Mouse (Mus musculus) kidney, adult 8-10 months (tissue): ENCODE results near the gene Erbb4.

Source experiments
- DNase-seq, 2 experiments: peaks; one replicate each; pipeline ENCODE4 v3.0.0; 2022

Erbb4 gene

GRCm38 (mm10) chr1:69023157-69023925 is 84.5 kb downstream of the Erbb4 start:
- DNase-seq = peak in 1 of 2 experiments; percentile 22

DNA sequence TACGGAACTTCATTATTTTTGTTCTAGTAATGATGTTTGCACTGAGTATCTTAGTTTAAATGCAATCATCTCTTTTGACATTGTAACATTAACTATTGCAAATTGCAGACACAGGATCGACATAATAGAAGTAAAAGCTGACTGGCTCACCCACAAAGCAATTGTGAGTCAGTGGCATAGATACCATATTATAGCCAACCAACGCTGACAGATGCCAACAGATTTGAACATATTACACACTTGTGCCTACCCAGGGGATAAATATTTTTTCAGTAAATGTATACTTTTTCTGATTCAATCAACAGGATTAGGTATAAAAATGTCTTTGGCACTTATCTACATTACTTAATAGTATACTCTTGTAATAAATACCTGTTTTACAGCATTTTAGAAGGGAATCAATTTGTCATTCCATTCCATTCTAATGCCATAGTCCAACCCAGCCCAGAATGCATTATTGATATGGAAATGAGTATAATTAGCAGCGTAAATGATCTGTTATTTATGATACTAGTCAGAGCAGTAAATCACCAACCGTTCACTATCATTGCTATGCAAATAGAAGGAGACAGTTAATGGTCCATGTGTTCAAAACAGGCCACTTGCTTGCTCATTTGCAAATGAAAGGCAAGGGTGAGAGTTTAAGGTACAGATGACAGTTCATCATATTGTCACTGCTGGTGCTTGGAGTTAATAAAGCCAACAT is 97.9 kb downstream of the Erbb4 start:
- no peak for DNase-seq

GRCm38 (mm10) chr1:69001371-69001770 is 106.5 kb downstream of the Erbb4 start:
- no peak for DNase-seq

GRCm38 (mm10) chr1:68979251-68979650 is 128.6 kb downstream of the Erbb4 start:
- no peak for DNase-seq

GRCm38 (mm10) chr1:68978571-68978970 is 129.3 kb downstream of the Erbb4 start:
- no peak for DNase-seq

- DNase-seq = peak; percentile 69 to 88
Measured at GRCm38 (mm10) chr1:68973355-68974127, 134.3 kb downstream of the Erbb4 start.

- DNase-seq = no peak
Measured at GRCm38 (mm10) chr1:68964127-68964526, 143.7 kb downstream of the Erbb4 start.

- no peak for DNase-seq
Measured at GRCm38 (mm10) chr1:68961365-68962116, 146.3 kb downstream of the Erbb4 start.

DNA sequence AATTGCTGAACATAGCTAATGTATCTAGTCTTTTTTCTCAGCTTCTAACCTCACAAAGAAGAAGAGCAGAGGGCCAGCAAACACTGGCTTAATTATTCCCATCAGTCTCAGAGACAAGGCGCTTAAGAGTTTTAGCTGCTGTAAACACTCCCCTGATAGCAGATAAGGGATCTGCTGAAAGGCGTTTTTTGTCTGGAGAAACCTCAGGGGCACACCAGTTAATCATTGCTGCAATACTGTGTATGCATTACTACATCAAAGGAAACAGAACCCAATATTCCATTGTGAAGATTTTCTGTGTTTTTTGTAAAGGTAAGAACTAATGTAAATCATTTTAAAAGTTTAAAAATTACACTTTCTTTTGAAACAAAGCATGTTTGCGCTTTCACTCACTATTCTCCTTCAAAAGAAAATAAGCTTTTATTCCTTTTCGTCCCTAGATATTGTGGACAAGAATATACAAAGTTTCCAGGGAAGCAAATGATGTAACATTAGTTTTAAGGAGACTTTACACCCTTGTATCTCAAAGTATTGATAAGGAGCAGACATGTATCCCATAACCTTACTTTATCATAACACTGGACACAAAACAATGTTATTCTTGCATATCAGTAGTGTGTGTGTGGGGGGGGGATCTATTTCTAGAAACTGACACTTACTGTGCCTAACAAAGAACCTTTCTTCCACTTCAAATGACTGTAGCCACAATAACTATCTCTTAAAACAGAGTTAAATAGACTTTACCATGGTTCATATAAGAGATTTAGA is 150.9 kb downstream of the Erbb4 start:
- no peak for DNase-seq

GRCm38 (mm10) chr1:68955482-68955881 is 152.4 kb downstream of the Erbb4 start:
- DNase-seq = no peak

GRCm38 (mm10) chr1:68943141-68943540 is 164.7 kb downstream of the Erbb4 start:
- no peak for DNase-seq

DNA sequence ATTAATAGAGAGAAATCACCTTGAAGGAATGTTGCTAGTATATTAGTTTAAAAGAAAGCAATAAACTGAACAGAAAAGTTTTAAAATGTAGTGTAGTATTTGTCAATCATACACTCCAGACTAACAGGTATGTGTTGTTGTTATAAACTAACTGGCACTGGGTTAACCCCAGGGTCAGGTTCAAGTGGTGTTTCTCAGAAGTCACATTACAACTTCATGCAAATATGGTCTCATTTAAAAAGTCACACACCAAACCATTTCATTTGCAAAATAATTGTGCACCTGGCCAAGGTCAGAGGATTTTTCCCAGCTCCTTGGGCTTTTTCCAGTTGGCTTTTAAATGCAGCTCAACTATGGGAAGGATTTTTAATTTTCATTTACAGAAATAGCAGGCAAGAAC is 173.1 kb downstream of the Erbb4 start:
- DNase-seq = peak; percentile 26 to 59

DNA sequence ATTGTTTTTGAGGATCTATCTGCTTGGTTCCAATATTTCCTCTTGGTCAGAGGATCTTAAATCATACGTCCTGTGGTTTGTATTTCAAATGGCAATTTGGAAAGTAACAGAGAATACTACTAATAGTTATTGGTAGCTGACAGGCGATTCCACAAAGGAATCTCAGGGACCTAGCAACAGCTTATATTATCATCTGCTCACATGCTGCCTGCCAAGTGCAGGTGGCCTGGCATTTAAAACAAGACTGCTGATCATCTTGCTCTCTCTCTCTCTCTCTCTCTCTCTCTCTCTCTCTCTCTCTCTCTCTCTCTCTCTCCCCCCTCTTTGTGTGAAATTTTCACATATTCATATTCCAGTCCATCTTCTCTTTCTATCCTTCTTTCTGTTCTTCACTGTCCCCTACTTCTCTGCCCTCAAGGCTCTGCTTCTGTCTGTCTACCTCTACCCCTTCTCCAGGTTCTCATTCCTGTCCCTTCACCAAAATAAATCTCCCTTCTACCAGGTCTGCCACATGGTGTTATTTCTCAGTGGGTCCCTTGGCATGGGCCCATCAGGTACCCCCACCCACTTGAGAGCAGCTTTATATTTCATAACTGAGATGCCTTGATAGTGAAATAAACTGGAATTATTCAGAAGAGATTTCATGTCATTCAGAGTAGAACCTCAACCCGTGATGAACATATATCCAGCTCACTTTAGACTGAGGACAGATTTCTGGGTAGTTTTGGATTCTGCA is 174.4 kb downstream of the Erbb4 start:
- no peak for DNase-seq

DNA sequence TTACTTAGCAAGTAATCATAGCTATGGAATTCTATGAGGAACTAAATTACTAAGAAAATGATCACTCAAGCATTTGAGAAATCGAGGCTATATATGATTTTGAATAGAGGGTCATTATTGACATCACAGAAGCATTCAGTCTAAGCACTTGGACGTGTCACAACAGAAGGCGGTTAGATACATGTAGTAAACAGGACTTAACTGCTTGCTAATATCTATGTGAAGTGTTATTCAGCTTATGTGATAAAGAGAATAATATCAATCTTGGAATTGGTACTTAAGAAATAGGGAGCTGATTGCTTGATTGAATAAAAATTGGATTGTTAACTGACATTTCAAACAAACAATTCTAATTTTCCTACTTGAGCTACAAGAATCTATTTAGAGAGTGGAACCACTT is 190.0 kb downstream of the Erbb4 start:
- no peak for DNase-seq

DNA sequence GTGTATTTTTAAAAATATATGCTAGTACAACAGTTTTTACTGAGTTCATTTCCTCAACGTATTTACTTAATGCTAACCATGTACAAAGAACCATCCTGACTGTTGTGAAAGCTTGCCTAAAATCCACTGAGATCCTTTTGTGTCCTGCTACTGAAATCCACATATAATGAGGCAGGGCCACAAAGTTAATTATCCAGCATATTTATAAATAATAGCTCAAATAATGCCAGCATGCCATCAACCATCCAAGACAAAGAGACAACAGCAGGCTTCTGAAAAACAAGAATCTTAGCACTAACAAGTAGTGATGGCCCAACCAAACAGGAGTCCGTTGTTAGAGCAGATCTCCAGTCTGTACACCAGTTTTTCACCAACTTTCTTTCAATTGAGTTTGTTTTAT is 215.8 kb downstream of the Erbb4 start:
- no peak for DNase-seq

DNA sequence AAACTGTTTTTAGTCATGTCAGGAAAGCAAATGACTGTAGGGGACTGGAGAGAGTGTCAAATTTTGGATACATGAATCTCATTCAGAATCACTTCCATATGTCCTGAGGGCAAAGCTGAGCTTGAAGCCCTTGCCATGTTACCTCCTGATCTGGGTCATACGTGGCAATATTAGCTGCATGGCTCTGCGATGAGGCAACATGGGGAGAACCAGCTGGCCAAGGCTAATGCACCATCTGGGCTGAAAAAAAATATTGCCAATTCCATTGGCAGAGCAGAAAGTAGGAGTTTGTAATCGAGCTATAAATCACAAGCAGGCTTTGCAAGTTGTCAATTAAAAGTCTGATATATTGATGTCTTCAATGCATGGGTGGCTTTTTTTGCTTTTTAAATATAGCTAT is 221.0 kb downstream of the Erbb4 start:
- no peak for DNase-seq

GRCm38 (mm10) chr1:68874954-68875353 is 232.9 kb downstream of the Erbb4 start:
- DNase-seq = no peak

DNA sequence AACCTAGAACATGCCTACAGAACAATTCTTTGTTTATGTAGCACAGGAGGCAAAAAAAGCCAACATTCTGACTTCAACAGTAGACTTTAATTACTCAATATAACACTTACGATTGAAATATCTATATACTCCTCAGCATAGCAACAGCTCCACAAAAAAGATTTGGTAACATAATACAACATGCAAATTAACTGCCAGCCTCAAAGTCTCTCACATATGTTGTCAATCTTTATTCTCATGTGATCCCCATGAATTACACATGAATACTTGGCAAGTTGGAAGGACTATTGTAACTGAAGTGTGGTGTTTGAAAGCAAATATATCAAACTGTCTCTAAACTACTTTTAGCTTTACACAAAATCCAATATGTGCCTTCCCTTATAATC is 234.2 kb downstream of the Erbb4 start:
- DNase-seq = no peak

- peak in 1 of 2 experiments; percentile 8 for DNase-seq
Measured at GRCm38 (mm10) chr1:68872976-68873634, 234.8 kb downstream of the Erbb4 start.

GRCm38 (mm10) chr1:68860341-68860740 is 247.5 kb downstream of the Erbb4 start:
- no peak for DNase-seq

DNA sequence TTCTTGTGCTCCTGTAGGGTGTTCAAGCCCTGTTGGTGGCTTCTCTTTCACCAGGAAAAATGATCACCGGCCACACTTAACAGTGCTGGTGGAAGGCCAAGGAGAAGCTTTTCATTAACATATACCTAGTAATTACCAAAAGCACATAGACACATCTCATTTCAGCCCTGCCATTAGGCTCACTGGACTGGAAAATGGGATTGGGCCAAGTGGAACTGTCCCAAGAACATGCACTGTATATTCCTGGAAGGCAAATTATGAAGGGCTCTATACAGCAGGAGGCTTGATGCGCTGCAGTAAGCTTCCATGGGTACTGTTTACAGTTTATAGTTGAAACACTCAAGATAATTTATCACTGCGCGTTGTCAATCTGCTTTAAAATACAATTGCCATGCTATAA is 248.4 kb downstream of the Erbb4 start:
- no peak for DNase-seq
